Mouse (Mus musculus) forebrain, embryonic 16.5 days (tissue): ENCODE results near the gene Nme8. TPM values are rescaled to one million over a fixed set of nuclear protein-coding genes. Genes with fewer than 3 reads are reported as not detected.

Experiments
- ATAC-seq: fragments of 200-750 bp; cut with Nextera tagmentation; 2 replicates; pipeline ENCODE4 v1.8.0; 2017; ENCODE audit warnings: mild to moderate bottlenecking, moderate library complexity
- H3K27ac ChIP-seq: fragments of 300-500 bp; sonication (generic); 2 replicates; pipeline ENCODE4 v1.5.1; 2014; ENCODE audit warnings: low read length, control low read depth
- H3K27me3 ChIP-seq: fragments of 300-500 bp; sonication (generic); replicated peaks from 2 replicates; pipeline ENCODE4 v1.6.1; 2014; ENCODE audit warnings: low read length; ENCODE audit not compliant: control insufficient read depth, insufficient read depth
- H3K36me3 ChIP-seq: fragments of 300-500 bp; sonication (generic); 2 replicates; pipeline ENCODE4 v1.6.1; 2014; ENCODE audit not compliant: control insufficient read depth, insufficient read depth
- H3K4me1 ChIP-seq: fragments of 300-500 bp; sonication (generic); replicated peaks from 2 replicates; pipeline ENCODE4 v1.6.1; 2014; ENCODE audit warnings: low read length; ENCODE audit not compliant: control insufficient read depth, insufficient read depth
- H3K4me2 ChIP-seq: fragments of 300-500 bp; sonication (generic); 2 replicates; pipeline ENCODE4 v1.6.1; 2014; ENCODE audit warnings: mild to moderate bottlenecking, low read length, control low read depth
- H3K4me3 ChIP-seq: fragments of 300-500 bp; sonication (generic); replicated peaks from 2 replicates; pipeline ENCODE4 v1.5.1; 2014; ENCODE audit warnings: mild to moderate bottlenecking, low read length, control low read depth
- H3K9ac ChIP-seq: fragments of 300-500 bp; sonication (generic); replicated peaks from 2 replicates; pipeline ENCODE4 v1.6.1; 2014; ENCODE audit warnings: low read depth, low read length, control low read depth
- H3K9me3 ChIP-seq: fragments of 300-500 bp; sonication (generic); 2 replicates; pipeline ENCODE4 v1.6.1; 2016; ENCODE audit warnings: low read length; ENCODE audit not compliant: control insufficient read depth
- whole genome bisulfite sequencing: fragments of 180-500 bp; shearing (Covaris S2); extraction: QIAGEN DNeasy Blood & Tissue Kit; methylation state at CpG from one replicate; pipeline ENCODE4 v1.1.7; 2014; 5-methylcytosine and 5-hydroxymethylcytosine counted together
- polyA plus RNA-seq: library from polyadenylated mRNA; unstranded; fragments of >200 nt; fragmentation: Nextera tagmentation; extraction: Ambion mirVana; gene quantifications from 2 replicates; pipeline ENCODE4 v1.2.1, GENCODE M21; 2015

Gene Nme8
- polyA plus RNA-seq, 1 experiment from 2014 or later: not detected

DNA sequence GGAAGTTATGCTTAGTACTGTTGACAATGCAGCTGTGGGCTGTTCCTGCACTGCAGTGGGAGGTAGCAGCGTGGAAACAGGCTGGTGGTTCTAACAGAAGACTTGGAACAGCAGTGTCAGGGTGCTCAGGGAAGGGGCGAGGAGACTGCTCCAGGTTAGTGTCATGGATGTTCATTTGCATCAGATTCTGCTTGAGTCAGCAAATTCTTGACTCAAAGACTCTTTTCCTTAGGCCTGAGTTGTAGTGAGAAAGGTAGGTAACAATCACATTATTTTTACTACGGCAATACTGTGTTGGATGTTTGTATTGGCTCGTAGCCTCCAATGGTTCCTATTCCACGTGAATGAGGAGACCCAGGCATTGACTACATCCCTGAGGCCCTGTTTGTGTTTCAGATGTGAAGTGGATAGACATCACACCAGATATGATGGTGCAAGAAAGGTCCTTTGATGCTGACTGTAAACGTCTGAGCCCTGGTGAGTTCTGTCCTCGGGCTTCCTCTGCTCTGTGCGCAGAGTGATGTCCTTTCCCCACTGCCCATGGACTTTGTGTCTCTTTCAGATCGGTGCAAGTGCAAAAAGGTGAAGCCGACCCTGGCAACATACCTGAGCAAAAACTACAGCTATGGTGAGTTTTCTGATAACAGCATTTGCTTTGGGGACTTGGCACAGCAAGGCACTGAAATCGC lies 72.8 kb downstream of the Nme8 start:
- no peak overlapping the region for H3K4me3 ChIP-seq
- no peak overlapping the region for H3K27ac ChIP-seq
- H3K9me3 ChIP-seq: no peaks in the 10 kb centered on the region
- H3K4me1 ChIP-seq: peaks cover 11% of the 10 kb centered on the region; the same call in 1 of the 2 replicates
- H3K27me3 ChIP-seq: no peaks in the 10 kb centered on the region
- no peak for ATAC-seq
- no peaks in the 10 kb centered on the region for H3K36me3 ChIP-seq
- WGBS: 88% methylated on average over 11 of the region's 11 CpGs
- no peak overlapping the region for H3K4me2 ChIP-seq
- H3K9ac ChIP-seq: no peak overlapping the region

DNA sequence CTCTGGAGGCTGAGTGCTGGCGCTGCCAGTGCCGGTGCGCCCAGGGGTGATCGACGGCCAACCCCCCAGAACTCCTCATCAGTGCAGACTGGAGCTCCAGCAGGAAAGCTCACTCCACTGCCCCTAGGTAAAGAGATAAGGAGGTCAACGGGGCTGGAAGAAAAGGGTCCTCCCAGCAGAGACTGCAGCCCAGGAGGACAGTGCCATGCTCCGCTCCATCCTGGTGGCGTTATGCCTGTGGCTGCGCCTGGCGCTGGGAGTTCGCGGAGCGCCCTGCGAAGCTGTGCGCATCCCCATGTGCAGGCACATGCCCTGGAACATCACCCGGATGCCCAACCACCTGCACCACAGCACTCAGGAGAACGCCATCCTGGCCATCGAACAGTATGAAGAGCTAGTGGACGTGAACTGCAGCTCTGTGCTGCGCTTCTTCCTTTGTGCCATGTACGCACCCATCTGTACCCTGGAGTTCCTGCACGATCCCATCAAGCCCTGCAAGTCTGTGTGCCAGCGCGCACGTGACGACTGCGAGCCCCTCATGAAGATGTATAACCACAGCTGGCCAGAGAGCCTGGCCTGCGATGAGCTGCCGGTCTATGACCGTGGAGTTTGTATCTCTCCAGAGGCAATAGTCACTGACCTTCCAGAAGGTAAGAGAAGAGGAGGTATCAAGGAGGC lies 74.2 kb downstream of the Nme8 start:
- Histone ChIP-seq H3K27ac (no peak overlapping the region), H3K9ac (peak overlapping the region; percentile 61), H3K36me3 (no peaks in the 10 kb centered on the region), H3K4me1 (peaks cover 14% of the 10 kb centered on the region), H3K27me3 (no peaks in the 10 kb centered on the region), H3K4me3 (peak overlapping the region; percentile 52), H3K4me2 (peak overlapping the region; percentile 76), H3K9me3 (no peaks in the 10 kb centered on the region)
- 15% methylated on average over 30 of the region's 30 CpGs for WGBS
- ATAC-seq: peak; percentile 20

DNA sequence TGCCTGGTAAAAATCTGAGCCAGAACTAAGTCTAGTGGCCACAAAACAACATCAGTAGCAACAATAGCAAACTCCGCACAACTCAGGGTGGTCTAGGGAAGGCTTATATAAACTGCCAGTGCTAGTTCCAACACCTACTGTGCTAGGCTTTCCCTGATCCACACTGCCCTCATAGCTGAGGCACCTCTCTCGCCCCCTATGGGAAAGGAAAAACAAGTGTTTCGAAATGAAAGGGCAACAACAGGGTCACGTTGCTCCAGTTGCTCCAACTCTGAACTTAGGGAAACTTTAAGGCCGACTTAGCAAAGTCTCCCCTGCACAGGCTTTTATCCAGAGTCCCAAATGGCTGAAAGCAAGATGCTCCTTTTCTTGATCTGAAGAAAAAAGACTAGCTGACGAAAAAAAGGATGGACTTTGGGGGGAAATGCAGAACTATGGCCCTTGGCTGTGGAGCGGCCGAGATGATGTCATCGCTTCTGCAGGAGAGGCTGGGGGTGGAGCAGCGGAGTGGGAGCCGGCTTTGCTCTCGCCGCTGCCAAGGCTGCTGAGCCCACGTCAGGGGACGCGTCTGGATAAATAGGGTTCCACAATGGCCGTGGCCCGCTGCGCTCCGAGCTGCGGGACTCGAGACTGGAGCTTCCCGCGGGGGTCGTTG lies 74.9 kb downstream of the Nme8 start, which contains the start of gene Sfrp4:
TSS of gene Sfrp4 (plus strand) at position 532 of the 655 bp plus-strand sequence.
- peak; percentile 57 for ATAC-seq
- Histone ChIP-seq H3K27ac (no peak within 1 kb of the TSS), H3K36me3 (no peaks in the 10 kb centered on the region), H3K27me3 (no peaks in the 10 kb centered on the region), H3K9ac (peak within 1 kb of the TSS; percentile 61), H3K4me2 (peak within 1 kb of the TSS; percentile 76), H3K4me1 (peaks cover 19% of the 10 kb centered on the region), H3K9me3 (no peaks in the 10 kb centered on the region), H3K4me3 (peak within 1 kb of the TSS; percentile 52)
- 2% methylated on average over 25 of the region's 25 CpGs for WGBS

DNA sequence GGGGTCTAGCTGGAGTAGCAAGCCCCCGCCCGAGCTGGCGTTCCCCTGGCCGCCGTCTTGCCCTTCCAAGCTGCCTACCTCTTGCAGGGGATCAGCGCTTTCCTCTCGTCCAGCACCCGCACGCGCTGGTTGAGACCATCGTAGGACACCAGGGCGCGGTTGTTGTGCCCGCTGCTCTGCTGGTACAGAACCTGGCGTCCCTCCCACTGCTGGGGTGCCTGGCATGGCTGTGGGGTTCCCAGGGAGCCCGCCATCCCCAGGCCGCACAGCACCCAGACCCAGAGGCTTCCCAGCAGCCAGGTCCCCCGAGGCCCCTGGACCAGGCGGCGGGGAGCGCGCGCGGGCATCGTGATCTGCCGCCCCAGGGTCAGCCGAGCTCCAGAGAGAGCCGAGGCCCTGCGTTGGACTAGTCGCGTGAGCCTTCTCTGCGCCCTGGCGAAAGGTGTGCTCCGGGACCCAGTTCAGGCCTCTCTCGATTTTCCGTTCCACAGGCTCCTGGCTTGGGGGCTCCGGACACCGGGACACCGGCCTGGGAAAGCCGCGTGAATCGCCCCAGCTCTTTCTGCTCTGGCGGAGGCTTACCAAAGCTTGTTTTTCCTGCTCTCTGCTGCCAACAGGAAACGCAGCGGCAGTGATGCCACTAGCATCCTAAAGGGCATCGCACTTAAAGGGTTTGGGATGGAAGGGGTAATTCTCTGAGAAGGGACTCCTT lies 78.2 kb downstream of the Nme8 start, which contains the start of gene Epdr1:
TSS of gene Epdr1 (minus strand) at position 712 of the 712 bp plus-strand sequence.
- Histone ChIP-seq H3K4me2 (peak within 1 kb of the TSS; percentile 89), H3K27me3 (no peaks in the 10 kb centered on the region), H3K9ac (peak within 1 kb of the TSS; percentile 99), H3K27ac (peak within 1 kb of the TSS; percentile 82), H3K4me3 (peak within 1 kb of the TSS; percentile 94), H3K9me3 (no peaks in the 10 kb centered on the region), H3K36me3 (no peaks in the 10 kb centered on the region), H3K4me1 (peaks cover 19% of the 10 kb centered on the region)
- peak; percentile 89 for ATAC-seq
- WGBS: under 1% methylated on average over 46 of the region's 46 CpGs

DNA sequence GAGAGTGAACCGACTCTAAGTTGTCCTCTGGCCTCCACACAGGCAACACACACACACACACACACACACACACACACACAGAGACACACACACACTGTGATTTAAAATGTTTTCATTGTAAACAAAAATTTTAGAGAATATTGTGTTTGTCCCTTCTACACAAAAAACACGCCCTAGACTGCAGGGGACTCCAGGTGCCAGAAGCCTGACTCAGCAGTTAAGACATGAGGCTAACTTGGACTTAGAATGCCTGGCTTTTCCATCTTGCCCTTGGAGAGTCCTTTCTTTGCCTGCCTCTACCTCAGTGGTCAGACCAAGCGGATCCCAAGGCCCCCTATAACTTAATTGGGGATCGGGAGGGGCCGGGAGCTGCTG lies 78.8 kb downstream of the Nme8 start:
- 0% methylated on average over 5 of the region's 5 CpGs for WGBS
- peak; percentile 32 for ATAC-seq

DNA sequence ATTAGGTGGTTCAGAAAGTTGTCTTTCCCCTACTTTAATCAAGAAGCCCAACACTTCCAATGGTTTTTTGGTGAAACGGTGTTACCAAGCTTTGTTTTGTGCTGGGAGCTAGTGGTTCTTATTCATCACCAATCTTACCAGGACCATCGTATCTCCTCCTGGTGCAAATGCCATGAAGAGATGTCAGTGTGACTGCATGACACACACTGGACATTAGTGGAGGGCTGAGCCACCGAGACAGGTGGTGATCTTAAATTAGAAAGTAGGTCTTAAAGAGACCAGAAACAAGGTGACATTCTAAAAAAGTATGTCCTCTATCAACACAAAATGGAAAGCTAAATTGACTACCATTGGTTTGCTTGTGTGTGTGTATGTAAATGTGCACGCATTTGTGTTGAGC lies 79.5 kb downstream of the Nme8 start:
- no peak overlapping the region for H3K9ac ChIP-seq
- no peaks in the 10 kb centered on the region for H3K27me3 ChIP-seq
- H3K36me3 ChIP-seq: no peaks in the 10 kb centered on the region
- no peak overlapping the region for H3K4me3 ChIP-seq
- ATAC-seq: no peak
- H3K4me2 ChIP-seq: peak overlapping the region; percentile 4; the same call in 1 of the 2 replicates
- peaks cover 12% of the 10 kb centered on the region for H3K4me1 ChIP-seq
- no peaks in the 10 kb centered on the region for H3K9me3 ChIP-seq
- 92% methylated on average over 4 of the region's 4 CpGs for WGBS
- H3K27ac ChIP-seq: no peak overlapping the region

More for the DNA sequence above, 78.8 kb downstream of the Nme8 start:
- Histone ChIP-seq H3K4me3 (peak overlapping the region; percentile 94), H3K4me2 (peak overlapping the region; percentile 89), H3K4me1 (peaks cover 17% of the 10 kb centered on the region), H3K9me3 (no peaks in the 10 kb centered on the region), H3K27me3 (no peaks in the 10 kb centered on the region), H3K9ac (peak overlapping the region; percentile 99), H3K27ac (peak overlapping the region; percentile 82), H3K36me3 (no peaks in the 10 kb centered on the region)

DNA sequence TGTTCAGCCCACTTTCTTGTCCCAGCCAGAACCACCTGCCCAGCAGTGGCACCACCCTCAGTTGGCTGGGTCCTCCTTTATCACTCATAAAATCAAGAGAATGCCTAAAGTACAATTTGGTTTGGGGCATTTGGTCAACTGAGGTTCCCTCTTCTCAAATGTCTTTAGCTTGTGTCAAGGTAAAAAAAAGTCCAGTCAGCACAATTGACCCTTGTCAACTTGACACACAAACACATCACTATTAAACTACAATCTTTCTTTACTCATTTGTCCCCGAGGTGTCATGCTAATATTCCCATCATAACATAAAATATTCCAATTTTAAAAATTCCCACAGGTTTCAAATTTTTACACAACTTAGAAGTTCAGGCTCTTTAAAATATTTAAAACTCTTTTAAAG lies 83.3 kb downstream of the Nme8 start:
- no peaks in the 10 kb centered on the region for H3K36me3 ChIP-seq
- H3K9me3 ChIP-seq: no peaks in the 10 kb centered on the region
- H3K27me3 ChIP-seq: no peaks in the 10 kb centered on the region
- H3K4me3 ChIP-seq: no peak overlapping the region
- 90% methylated on average over 1 of the region's 1 CpGs for WGBS
- no peak overlapping the region for H3K4me2 ChIP-seq
- H3K27ac ChIP-seq: no peak overlapping the region
- ATAC-seq: no peak
- peaks cover 11% of the 10 kb centered on the region for H3K4me1 ChIP-seq
- H3K9ac ChIP-seq: no peak overlapping the region

DNA sequence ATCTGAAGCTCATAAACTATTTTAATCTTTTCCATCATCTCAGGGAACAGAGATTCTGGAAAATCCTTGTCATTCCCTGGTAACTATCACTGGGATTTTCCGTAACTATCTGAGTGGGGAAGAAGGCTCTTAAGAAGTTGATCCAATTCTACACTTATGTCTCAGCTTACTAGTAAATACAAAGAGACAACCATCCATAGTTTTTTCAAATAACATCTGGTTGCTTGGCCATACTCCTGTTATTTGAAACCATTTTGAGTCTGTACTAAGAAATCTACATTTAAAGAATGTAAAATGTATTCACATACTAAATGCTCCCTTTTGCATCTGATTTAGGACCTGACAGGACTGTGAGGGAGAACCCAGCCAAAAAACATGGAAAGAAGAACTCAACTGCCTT lies 84.2 kb downstream of the Nme8 start:
- no peaks in the 10 kb centered on the region for H3K36me3 ChIP-seq
- H3K9me3 ChIP-seq: no peaks in the 10 kb centered on the region
- H3K27ac ChIP-seq: no peak overlapping the region
- no peak for ATAC-seq
- H3K9ac ChIP-seq: no peak overlapping the region
- 88% methylated on average over 1 of the region's 1 CpGs for WGBS
- peaks cover 8% of the 10 kb centered on the region for H3K4me1 ChIP-seq
- no peak overlapping the region for H3K4me2 ChIP-seq
- no peak overlapping the region for H3K4me3 ChIP-seq
- H3K27me3 ChIP-seq: no peaks in the 10 kb centered on the region

DNA sequence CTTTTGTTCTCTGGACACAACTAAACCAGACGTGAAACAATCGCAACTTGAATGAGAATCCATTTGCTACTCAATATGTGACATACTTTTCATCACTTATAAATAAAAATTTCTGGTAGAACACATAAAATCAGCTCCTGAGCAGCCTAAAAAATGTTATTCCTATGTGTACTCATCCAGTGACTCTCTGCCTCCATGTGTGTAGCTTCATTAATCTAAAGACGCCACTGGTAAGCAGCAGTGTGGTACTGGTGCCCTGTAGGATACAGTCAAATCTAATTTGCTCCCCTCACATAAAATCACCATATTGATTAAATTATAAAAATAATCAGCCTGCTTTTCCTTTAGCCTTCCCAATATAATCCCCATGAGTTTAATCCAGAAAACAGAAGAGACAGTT lies 84.6 kb downstream of the Nme8 start:
- Histone ChIP-seq H3K4me1 (peaks cover 4% of the 10 kb centered on the region), H3K36me3 (no peaks in the 10 kb centered on the region), H3K9ac (no peak overlapping the region), H3K4me3 (no peak overlapping the region), H3K4me2 (no peak overlapping the region), H3K9me3 (no peaks in the 10 kb centered on the region), H3K27ac (no peak overlapping the region), H3K27me3 (no peaks in the 10 kb centered on the region)
- peak; percentile 39 for ATAC-seq
- WGBS: 49% methylated on average over 3 of the region's 3 CpGs
